Mouse (Mus musculus) mouse embryonic stem cell (cell line): ENCODE data around the gene Drd4.

Experiments
- in situ Hi-C, 2 experiments: fragments of 300-500 bp; cut with MboI; formaldehyde crosslinking; loops; 1 replicate in 1 of 2; 3 replicates in 1 of 2; pipeline ENCODE4 v1.14.3; 2019 to 2020; ENCODE audit warnings: low sequenced_read_pairs in 2 of 2, low pct_unique_long_range_greater_than_20kb in 1 of 2, mixed read lengths in 1 of 2; ENCODE audit not compliant: unreplicated experiment in 1 of 2

Drd4 gene

DNA sequence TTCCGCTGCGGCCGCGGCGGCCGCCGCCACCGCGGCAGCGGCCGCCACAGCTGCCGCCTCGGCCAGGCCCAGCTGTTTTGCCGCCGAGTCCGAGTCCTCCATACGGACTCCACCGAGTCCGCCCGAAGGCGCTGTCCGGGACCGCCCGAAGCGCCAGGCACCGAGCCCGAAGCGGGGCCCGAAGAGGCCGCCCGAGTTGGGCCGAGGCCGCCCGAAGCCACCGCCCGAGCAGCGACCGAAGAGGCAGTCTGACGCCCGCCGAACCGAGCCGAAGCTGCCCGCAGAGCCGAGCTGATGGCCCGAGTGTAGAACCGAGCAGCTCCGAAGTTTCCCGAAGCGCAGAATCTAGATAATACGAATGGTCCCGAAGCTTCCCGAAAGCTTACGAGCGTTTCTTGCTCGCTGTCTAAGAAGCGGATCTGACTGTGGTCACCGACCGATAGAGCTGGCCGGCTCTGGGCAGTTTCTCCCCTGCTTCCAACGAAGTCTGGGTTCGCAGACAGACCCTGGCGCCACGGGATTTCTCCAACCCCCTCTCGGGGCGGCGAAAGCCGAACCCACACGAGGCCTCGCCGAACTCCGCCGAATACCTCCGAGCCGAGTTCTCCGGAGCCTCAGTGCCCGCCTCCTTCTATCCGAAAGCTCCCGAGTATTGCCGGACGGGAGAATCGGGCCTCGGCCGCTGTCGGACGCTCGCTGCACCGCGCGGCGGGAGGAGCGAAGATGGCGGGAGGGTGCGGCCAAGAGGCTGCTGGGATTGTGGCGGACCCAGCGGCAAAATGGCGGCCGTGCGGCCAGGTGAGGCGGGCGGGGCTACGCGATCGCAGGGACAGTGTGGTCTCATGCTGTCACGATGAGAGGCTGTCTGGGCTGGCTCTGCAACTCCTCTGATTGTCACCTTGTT, 35.9 kb downstream of the Drd4 start, which contains the start of the genes Deaf1 and Tmem80:
Deaf1 (minus strand) TSS at position 222 of the 904 bp plus-strand sequence.
Tmem80 (plus strand) TSS at position 271 of the 904 bp plus-strand sequence.
- in situ Hi-C loops, result no loop called here

DNA sequence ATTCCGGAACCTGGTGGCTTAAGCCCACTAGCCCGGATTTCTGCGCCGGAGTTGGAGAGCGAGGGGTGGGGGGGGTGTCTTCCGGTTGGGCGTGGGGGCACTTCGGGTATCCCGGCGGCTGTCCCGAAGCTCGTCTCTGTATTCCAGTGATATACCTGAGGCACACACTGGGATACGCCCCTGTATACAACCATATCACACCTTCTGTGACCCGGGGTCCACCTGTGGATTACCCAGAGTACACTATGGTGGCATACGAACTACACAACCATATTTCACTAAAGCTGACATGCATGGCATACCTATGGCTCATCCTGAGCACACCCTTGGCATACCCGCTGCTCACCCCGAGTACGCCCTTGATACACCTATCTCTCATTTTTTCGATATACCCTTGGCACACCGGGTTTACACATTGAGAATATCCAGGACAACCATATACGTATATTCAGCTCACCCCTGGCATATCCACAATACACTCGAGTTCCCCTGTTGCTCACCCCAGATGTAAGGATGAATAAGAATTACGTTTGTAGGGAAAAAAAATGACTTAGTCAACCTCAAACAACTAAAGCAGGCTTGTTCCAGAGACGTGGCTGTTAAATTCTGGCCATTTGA, 36.7 kb downstream of the Drd4 start:
- in situ Hi-C loops, result no loop called here

- in situ Hi-C loops, result no loop called here
Observed at GRCm38 (mm10) chr7:141330706-141331105, 38.9 kb downstream of the Drd4 start.

DNA sequence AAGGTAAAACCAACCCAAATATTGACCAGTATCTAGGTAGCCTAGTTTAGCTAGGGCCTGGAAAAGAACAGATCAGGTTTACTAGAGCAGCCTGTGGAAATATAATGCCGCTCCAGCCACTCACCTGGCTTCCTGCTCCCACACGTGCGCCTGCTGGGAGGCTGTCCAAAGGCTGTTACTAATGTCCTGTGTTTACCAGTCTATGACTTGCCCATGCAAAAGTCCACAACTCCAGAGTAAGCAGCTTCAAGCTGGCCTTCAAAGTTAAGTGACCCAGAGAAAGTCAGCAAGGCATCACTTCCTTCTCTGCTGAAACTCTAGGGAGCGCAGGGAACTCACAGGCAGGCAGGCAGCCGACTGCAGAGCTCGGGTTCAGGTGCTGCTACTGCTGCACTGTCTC, 40.2 kb downstream of the Drd4 start:
- in situ Hi-C loops, result no loop called here

DNA sequence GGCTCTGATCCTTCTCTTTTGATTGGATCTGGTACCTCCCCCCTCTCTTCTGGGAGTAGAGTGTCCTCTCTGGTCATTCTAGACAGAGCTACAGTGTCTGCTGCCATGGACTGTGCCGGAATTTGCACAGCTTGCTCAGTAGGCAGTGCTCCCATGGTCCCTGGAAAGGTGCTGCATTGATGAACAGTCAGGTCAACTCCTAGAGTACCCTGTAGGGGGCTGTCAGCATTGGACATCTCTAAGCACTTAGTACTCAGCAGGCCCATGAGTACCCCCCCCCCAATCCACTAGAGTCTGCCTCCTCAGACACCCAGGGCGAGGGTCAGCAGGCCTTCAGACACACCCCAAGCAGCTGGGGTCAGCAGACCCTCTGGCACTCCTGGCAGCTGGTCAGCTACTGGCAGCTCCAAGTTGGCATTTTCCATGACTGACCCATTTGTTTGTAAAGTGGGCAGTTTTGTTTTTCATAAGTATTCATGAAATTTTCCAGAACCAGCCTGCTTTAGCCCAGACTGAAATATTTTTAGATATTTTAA, 43.3 kb downstream of the Drd4 start:
- in situ Hi-C loops, result no loop called here

DNA sequence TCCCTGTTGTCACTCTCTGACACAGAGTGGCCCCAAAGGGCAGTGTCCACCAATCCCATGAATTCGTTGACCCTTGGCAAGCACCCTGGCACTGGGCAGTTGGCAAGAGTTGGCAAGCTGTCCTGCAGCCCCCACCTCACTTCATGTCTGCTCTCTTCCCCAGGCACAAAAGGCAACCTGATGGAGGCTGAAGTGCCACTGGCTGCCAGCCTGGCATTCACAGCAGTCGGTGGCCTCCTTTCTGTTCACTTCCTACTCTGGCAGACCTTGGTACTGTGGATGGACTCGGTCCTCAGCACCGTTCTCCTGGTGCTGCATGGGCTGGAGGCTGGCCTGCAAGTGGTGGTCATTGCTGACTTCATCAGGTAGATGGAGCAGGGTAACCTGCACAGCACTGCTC, 43.9 kb downstream of the Drd4 start:
- in situ Hi-C loops, result no loop called here

DNA sequence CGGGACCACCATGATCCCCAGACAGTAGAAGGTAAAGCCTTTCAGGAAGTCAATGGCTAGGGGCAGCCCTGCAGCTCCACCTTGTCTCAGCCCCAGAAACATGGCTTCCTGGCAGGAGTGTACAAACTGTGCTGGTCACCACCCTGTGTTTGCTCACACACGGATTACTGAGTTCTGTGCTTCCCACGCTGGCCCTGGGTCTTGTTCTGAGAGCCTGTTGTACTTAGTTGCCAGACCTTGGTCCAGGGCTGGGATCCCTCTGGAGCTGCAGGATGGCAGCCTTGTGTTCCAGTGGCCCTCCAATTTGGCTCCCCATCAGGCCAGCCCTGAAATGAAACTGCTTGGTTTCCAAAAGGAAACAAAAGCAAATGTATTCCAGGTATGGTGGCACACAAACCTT, 44.5 kb downstream of the Drd4 start:
- in situ Hi-C loops, result no loop called here

- in situ Hi-C loops, result no loop called here
Observed at GRCm38 (mm10) chr7:141337716-141338416, 46.1 kb downstream of the Drd4 start.

- in situ Hi-C loops, result no loop called here
Observed at GRCm38 (mm10) chr7:141338576-141339131, 46.8 kb downstream of the Drd4 start, which contains the start of gene Eps8l2. Gene Eps8l2 (plus strand): TSS chr7:141338880.

DNA sequence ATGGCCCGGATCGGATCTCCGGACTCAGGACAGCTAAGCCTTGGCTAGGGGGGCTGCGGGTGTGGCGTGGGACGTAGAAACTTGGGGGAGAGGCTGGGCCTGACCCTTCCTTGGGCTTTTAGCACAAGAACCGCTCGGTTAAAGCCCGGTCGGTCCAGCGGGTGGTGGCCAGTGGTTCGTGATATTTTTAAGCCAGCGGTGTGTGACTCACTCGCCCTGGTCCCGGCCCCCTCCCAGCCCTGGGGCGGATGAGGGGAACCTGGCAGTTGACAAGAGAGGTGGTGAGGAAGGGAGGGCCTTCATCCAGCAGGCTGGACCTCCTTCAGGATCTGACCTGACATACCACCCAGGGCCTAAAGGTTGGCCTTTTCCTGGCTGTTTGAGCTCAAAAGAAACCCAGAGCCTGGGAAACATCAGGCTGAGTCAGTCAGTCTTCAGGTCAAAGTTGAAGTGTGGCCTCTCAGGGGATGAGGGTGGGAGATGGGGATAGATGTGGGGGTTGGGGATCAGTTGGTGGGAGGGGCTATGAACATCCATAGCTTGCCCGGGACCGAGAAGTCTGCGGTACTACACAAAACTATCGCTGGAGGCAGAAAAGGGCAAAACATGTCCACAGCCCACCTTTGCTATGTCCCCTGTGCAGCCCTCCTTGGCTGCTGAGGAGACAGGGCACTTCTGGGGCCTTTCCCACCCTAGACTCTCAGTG, 47.6 kb downstream of the Drd4 start:
- in situ Hi-C loops, result no loop called here

- in situ Hi-C loops, result no loop called here
Observed at GRCm38 (mm10) chr7:141340023-141340422, 48.2 kb downstream of the Drd4 start.

DNA sequence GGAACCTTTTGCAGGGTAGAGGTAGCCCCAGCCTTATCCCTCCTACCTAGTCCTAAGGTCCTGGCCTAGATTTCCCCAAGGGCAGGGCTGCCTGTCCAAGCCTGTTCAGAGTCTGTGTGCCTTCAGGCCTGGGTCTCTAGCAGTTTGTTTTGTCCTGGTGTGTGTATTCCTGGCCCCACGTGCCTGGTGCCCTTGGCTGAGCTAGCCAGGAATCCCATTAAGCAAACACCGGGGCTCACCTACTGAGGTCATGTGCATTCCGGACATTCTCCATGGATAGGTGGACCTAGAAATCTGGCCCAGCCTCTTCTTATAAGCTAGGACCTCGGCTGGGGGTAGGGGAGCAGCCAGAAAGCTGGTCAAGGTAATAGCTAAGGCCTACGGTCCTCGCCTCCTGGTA, 48.7 kb downstream of the Drd4 start:
- in situ Hi-C loops, result no loop called here

- in situ Hi-C loops, result no loop called here
Observed at GRCm38 (mm10) chr7:141341689-141342226, 50.0 kb downstream of the Drd4 start.

DNA sequence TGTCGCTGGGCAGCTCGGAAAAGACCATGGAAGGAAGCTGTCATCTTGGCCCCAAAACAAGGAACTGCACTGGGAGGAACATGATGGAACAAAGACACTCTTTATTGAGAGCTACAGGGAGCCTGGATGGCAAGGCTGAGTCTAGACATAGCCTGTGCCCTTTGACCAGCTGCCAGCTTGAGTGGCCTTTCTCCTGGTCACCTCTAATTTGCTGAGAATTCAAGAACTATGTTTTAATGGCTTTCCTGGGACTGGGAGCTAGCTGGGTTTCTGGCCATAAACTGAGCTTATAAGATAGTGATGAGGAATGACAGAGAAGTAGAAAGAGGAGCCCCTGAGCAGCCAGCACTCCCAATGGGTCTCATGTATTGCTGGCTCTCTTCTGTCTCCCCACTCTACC, 51.4 kb downstream of the Drd4 start:
- in situ Hi-C loops, result no loop called here

DNA sequence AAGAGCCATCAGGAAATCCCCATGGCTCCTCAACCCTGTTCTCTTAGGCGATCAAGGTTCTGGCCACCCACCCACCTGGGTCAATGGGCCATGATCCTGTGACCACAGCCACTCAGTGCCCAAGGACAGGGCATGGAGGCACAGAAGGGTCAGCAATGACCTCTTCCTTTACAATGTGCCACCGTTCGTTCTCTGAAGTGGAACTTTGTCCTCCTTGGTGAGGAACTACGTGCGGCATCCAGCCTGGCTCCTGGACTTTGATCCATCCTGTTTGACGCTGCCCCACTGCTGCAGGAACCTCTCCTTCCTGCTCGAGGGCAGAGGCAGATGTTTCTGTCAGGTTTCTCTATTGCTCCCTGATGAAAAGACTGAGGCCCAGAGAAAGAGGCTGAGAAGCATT, 51.9 kb downstream of the Drd4 start:
- in situ Hi-C loops, result no loop called here

DNA sequence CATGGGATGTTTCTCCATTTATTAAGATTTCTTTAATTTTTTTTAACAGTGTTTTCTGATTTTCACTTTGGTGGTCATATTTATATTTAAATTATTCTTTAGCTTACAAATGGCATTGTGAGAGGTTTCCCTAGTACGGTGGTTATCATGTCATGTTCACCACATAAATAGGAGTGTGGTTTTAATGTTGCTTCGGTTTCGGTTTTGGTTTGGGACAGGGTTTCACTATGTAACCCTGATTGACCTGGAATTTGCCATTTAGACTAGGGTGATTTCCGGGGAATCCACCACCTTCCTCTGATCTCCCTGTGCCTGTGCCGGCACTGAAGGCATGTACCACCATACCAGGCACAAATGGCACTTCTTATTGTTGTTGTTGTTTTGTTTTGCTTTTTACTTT, 53.0 kb downstream of the Drd4 start:
- in situ Hi-C loops, result no loop called here
